Mouse (Mus musculus): ENCODE measurements around the gene Cdon.

DNA sequence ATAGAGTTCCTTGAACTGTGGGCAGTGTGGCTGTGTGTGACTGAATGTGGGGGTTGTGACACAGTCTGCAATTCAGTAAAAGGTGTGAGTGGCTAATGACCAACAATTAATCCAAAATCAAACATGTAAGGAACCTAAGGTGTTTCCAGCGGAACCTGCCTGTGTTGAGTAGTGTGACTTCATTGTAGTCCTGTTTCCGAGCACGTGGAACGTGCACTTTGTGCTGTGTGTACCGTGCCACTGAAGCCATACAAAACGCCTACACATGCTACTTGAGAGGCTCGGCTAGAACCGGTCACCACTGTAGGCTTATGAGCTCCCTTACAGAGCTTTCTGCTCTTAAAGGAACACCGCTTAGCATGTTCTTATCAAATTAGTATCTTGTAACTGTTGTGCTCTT, 127.5 kb downstream of the Cdon start:
- TF ChIP-seq POLR2A (IDR thresholded peaks at IDR 0.05; ENCODE audit: insufficient read length, low read depth) (no peak), MAX (IDR thresholded peaks at IDR 0.05; ENCODE audit: low read depth) (no peak), POLR2AphosphoS2 (IDR thresholded peaks at IDR 0.05; ENCODE audit: insufficient read length, low read depth) (no peak), MYOD1 (IDR thresholded peaks at IDR 0.05; ENCODE audit: control insufficient read depth in 1 of 3, insufficient read length in 2 of 3, low read depth in 2 of 3) (no peak), CEBPB (IDR thresholded peaks at IDR 0.05; ENCODE audit: insufficient read depth, poor library complexity, severe bottlenecking) (no peak), MYOG (IDR thresholded peaks at IDR 0.05; ENCODE audit: control insufficient read depth in 1 of 3, insufficient read depth in 1 of 3, insufficient read length in 2 of 3, low read depth in 2 of 3) (no peak)
